Mouse (Mus musculus): Measurements from ENCODE around the gene Cacnb1.

DNA sequence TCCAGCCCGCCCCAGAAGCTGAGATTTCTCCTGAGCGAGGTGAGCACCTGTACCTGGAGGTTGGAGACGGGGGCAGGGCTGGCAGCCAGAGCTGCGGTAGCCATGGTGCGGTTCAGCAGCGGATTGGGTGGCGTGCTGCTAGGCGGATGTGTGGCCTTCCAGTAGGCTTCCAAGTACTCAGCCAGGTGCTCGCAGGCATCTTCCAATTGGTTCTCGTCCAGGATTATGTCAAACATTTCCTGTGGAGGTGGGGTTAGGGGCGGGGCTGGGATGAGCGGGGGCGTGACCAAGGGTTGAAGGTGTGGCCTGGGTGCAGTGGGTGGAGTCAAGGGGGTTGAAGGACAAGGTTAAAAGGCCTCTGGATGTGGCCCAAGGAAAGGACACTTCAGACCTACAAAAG, 17.8 kb downstream of the Cacnb1 start:
- no peak for TF ChIP-seq CTCF (IDR thresholded peaks at IDR 0.05; ENCODE audit: control insufficient read depth, insufficient read depth, insufficient replicate concordance, low read depth, low read length)
- no peak for TF ChIP-seq POLR2A (IDR thresholded peaks at IDR 0.05; ENCODE audit: control insufficient read depth, low read depth, low read length)

Measured in testis, adult 2 months (tissue).